Mouse (Mus musculus): ENCODE results near the gene Fyb2. TPM values are rescaled to one million over a fixed set of nuclear protein-coding genes. Genes with fewer than 3 reads are reported as not detected.

Fyb2 gene
- polyA plus RNA-seq, 1 experiment from 2014 or later, result 0.27 TPM

DNA sequence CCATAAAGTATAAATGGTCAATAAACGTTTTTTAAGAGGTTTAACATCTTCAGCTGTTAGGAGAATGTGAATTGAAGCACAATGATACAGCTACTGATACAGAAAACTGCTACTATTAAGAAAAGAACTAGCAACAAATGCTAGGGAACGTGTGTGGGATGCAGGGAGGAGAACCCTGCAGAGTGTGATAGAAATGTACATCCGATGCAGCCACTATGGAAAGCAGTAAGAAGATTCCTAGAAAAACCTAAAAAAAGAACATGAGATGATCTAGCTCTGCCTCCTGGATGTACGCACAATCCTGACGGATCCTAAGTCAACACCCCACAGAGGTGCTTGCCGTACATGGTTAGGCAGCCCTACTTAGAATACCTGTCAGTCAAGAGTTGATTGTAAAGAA, 114.0 kb downstream of the Fyb2 start:
- H3K9me3 ChIP-seq, result no peaks in the 10 kb centered on the region
- H3K4me2 ChIP-seq (replicated peaks), result no peak overlapping the region
- H3K4me3 ChIP-seq, result no peak overlapping the region
- H3K27ac ChIP-seq (replicated peaks), result no peak overlapping the region
- H3K9ac ChIP-seq (replicated peaks), result no peak overlapping the region
- ATAC-seq (ENCODE audit: low FRiP score, low read depth), result no peak
- no peaks in the 10 kb centered on the region for H3K36me3 ChIP-seq
- no peaks in the 10 kb centered on the region for H3K27me3 ChIP-seq
- WGBS, result 81% methylated on average over 6 of the region's 6 CpGs
- no peaks in the 10 kb centered on the region for H3K4me1 ChIP-seq

DNA sequence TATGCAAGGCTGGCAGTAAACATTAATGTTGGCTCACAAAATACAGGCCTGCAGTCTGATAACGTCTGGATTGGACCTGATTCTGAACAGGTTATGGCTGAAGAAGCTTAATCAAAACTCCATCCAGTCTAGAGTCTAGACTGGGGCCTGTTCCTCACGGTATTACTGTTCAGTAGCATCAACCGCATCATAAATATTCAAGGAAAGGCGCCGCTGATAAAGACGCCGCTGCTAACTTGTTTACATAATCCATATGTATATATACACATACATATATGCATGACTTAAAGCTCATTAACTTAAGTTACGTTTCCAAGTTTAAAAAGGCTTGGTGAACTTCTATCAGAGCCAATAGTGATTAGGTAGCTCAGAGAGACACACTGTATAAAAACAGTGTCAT, 117.8 kb downstream of the Fyb2 start:
- H3K9ac ChIP-seq (replicated peaks), result no peak overlapping the region
- 67% methylated on average over 8 of the region's 8 CpGs for WGBS
- no peak overlapping the region for H3K4me2 ChIP-seq (replicated peaks)
- H3K4me3 ChIP-seq, result no peak overlapping the region
- H3K4me1 ChIP-seq, result no peaks in the 10 kb centered on the region
- H3K27ac ChIP-seq (replicated peaks), result no peak overlapping the region
- H3K27me3 ChIP-seq, result no peaks in the 10 kb centered on the region
- no peaks in the 10 kb centered on the region for H3K9me3 ChIP-seq
- no peaks in the 10 kb centered on the region for H3K36me3 ChIP-seq
- ATAC-seq (ENCODE audit: low FRiP score, low read depth), result no peak

DNA sequence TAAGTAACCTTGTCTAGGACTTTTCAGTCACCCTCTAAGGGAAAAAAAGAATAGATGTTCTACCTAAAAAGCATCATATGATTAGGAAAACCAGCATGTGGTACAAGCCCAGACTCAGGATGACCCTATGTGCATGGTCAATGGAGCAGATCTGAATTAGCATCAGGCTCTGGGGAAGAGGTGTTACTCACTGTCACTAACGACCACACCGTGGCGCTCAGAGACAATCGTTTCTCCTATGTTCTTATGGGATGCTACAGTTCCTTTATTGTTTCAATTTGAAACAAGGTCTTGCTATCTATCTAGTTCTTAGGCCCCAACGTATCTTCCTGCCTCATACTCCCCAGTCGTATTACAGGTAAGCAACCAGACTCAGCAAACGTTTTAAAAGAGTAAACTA, 119.9 kb downstream of the Fyb2 start:
- ATAC-seq (ENCODE audit: low FRiP score, low read depth), result no peak
- H3K9ac ChIP-seq (replicated peaks), result no peak overlapping the region
- 51% methylated on average over 7 of the region's 7 CpGs for WGBS
- H3K4me2 ChIP-seq (replicated peaks), result no peak overlapping the region
- no peaks in the 10 kb centered on the region for H3K4me1 ChIP-seq
- no peaks in the 10 kb centered on the region for H3K9me3 ChIP-seq
- no peak overlapping the region for H3K4me3 ChIP-seq
- H3K27ac ChIP-seq (replicated peaks), result no peak overlapping the region
- H3K36me3 ChIP-seq, result no peaks in the 10 kb centered on the region
- no peaks in the 10 kb centered on the region for H3K27me3 ChIP-seq

DNA sequence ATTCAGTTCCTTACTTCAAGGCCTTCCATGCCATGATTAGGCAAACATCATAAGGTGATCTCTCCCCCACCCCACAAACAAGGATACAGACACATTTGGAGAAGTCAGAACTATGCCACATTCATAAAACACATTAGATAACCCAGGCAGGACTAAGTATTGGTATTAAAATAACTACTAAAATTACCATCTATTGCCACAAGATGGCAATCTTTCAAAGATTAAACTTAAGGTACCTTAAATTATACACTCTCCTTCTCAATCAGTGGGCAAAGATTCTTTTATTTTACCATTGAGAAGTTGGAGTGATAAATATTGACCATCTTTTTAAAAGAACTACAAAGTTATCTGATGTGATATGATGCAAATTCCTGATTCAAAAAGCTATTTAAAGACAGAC, 121.0 kb downstream of the Fyb2 start:
- Histone ChIP-seq H3K9ac (replicated peaks) (no peak overlapping the region), H3K36me3 (no peaks in the 10 kb centered on the region), H3K9me3 (no peaks in the 10 kb centered on the region), H3K4me2 (replicated peaks) (no peak overlapping the region), H3K4me3 (no peak overlapping the region), H3K4me1 (no peaks in the 10 kb centered on the region), H3K27ac (replicated peaks) (no peak overlapping the region), H3K27me3 (no peaks in the 10 kb centered on the region)
- no peak for ATAC-seq (ENCODE audit: low FRiP score, low read depth)

DNA sequence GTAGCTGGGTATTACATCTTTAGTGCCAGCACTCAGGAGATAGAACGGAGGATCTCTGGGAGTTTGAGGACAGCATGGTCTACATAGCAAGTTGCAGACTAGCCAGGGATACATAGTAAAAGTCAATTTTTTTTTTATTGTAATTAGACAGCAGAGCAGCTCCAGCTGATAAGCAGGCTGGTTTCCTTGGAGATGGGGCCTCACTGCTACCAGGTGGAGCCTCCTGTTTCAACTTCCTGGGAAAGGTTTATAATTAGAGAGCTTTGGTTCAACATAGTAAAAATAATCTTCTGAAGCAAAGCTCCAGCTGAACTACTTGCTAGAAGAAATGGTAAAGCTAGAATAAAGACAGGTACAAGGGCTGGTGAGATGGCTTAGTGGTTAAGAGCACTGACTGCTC, 136.8 kb downstream of the Fyb2 start:
- ATAC-seq (ENCODE audit: low FRiP score, low read depth), result no peak
- no peak overlapping the region for H3K4me3 ChIP-seq
- WGBS, result 95% methylated on average over 1 of the region's 1 CpGs
- H3K9ac ChIP-seq (replicated peaks), result no peak overlapping the region
- H3K9me3 ChIP-seq, result no peaks in the 10 kb centered on the region
- no peaks in the 10 kb centered on the region for H3K36me3 ChIP-seq
- no peak overlapping the region for H3K4me2 ChIP-seq (replicated peaks)
- H3K4me1 ChIP-seq, result no peaks in the 10 kb centered on the region
- no peak overlapping the region for H3K27ac ChIP-seq (replicated peaks)
- H3K27me3 ChIP-seq, result no peaks in the 10 kb centered on the region

DNA sequence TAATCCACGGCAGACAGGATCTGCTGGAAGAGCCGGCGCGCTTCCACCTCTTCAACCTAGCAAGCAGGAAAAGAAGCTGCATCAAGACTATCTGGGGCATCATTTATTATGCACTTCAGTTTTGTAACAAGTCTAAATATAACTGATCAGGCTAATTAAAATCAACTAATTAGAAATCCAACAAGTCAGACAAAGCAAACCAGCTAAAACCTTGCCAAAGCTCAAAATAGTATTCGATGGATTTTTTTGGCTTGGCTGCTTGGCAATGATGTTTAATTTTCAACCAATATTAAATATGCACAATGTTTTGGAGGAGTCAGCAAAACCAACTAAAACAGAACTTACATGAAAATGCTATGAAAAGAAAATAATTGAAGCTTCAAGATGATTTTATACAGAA, 138.0 kb downstream of the Fyb2 start:
- WGBS, result 89% methylated on average over 5 of the region's 5 CpGs
- H3K36me3 ChIP-seq, result no peaks in the 10 kb centered on the region
- no peaks in the 10 kb centered on the region for H3K4me1 ChIP-seq
- no peaks in the 10 kb centered on the region for H3K9me3 ChIP-seq
- no peak overlapping the region for H3K4me3 ChIP-seq
- no peaks in the 10 kb centered on the region for H3K27me3 ChIP-seq
- H3K9ac ChIP-seq (replicated peaks), result no peak overlapping the region
- no peak for ATAC-seq (ENCODE audit: low FRiP score, low read depth)
- no peak overlapping the region for H3K27ac ChIP-seq (replicated peaks)
- no peak overlapping the region for H3K4me2 ChIP-seq (replicated peaks)

Other genes with a start within 250 kb of the Fyb2 start
- not detected in 2 replicates for gene C8b, start 147.1 kb upstream of the Fyb2 start, polyA plus RNA-seq (2016; fragmentation: Nextera tagmentation; extraction: Ambion mirVana)
- gene Gm17662, start 56.1 kb upstream of the Fyb2 start, polyA plus RNA-seq (2016; fragmentation: Nextera tagmentation; extraction: Ambion mirVana), result not detected in 2 replicates
- gene C8a, start 37.1 kb upstream of the Fyb2 start, polyA plus RNA-seq (2016; fragmentation: Nextera tagmentation; extraction: Ambion mirVana), result not detected in 2 replicates
- 6.2 TPM in 2 replicates for gene Prkaa2, start 196.4 kb downstream of the Fyb2 start, polyA plus RNA-seq (2016; fragmentation: Nextera tagmentation; extraction: Ambion mirVana)
- gene Plpp3, start 243.9 kb downstream of the Fyb2 start, polyA plus RNA-seq (2016; fragmentation: Nextera tagmentation; extraction: Ambion mirVana), result 57.7 and 66.4 TPM in 2 replicates

Data from midbrain, embryonic 12.5 days (tissue).